Mouse (Mus musculus) retina, adult 2 months (tissue): ENCODE measurements around the gene Cdkl5.

Experiments used
- DNase-seq: peaks from one replicate; pipeline ENCODE4 v3.0.0-alpha.2; 2012; ENCODE audit warnings: low read depth, low spot score

Gene Cdkl5

GRCm38 (mm10) chrX:160735650-160736049 is 258.9 kb downstream of the Cdkl5 start, which contains the start of gene Ppef1:
TSS of gene Ppef1 (minus strand) at chrX:160735765.
- no peak for DNase-seq
